Mouse (Mus musculus) CH12.LX (cell line): Measurements from ENCODE around the gene 1110065P20Rik. TPM values are rescaled to one million over a fixed set of nuclear protein-coding genes. Genes with fewer than 3 reads are reported as not detected.

ENCODE experiments used
- DNase-seq: peaks from one replicate; pipeline ENCODE4 v3.0.0-alpha.2; 2013; ENCODE audit errors: extremely low read depth
- H3K27ac ChIP-seq: 2 replicates; pipeline ENCODE4 v1.5.1; 2012; ENCODE audit warnings: low read depth, mild to moderate bottlenecking, control low read depth, moderate library complexity; ENCODE audit not compliant: insufficient read depth
- H3K27me3 ChIP-seq: replicated peaks from 2 replicates; pipeline ENCODE3; 2012; ENCODE audit warnings: inconsistent platforms
- H3K36me3 ChIP-seq, 2 experiments: replicated peaks in 1 of 2; 2 replicates each; pipeline versions ENCODE3 to v1.6.1; 2012; ENCODE audit warnings: inconsistent platforms in 1 of 2, low read length in 1 of 2, mild to moderate bottlenecking in 1 of 2, mixed read lengths in 1 of 2, moderate library complexity in 1 of 2; ENCODE audit not compliant: control insufficient read depth in 1 of 2, insufficient read depth in 1 of 2
- H3K4me1 ChIP-seq, 2 experiments: 2 replicates each; pipeline ENCODE4 v1.6.1; 2012; ENCODE audit warnings: inconsistent platforms in 1 of 2, moderate library complexity in 1 of 2; ENCODE audit not compliant: insufficient read depth in 2 of 2, control insufficient read depth in 1 of 2
- H3K4me2 ChIP-seq: 2 replicates; pipeline ENCODE4 v1.6.1; 2012; ENCODE audit warnings: low read depth, mild to moderate bottlenecking, control low read depth; ENCODE audit not compliant: poor library complexity, insufficient read depth, severe bottlenecking
- H3K4me3 ChIP-seq, 3 experiments: fragments of 150-350 bp in 1 of 3; sonication (generic) in 1 of 3; replicated peaks in 1 of 3; 2 replicates each; pipeline versions ENCODE3 to v1.5.1; 2011 to 2012; ENCODE audit warnings: low read depth in 2 of 3, low read length in 2 of 3, mild to moderate bottlenecking in 2 of 3, moderate library complexity in 2 of 3, control low read depth in 1 of 3, improper control_type of control experiment in 1 of 3, inconsistent platforms in 1 of 3, mixed read lengths in 1 of 3; ENCODE audit not compliant: poor library complexity in 1 of 3
- H3K79me2 ChIP-seq: replicated peaks from 2 replicates; pipeline ENCODE4 v1.6.1; 2012; ENCODE audit warnings: mild to moderate bottlenecking, moderate library complexity; ENCODE audit not compliant: control insufficient read depth, poor library complexity, insufficient read depth, severe bottlenecking; ENCODE audit errors: extremely low read depth
- H3K9ac ChIP-seq: 2 replicates; pipeline ENCODE4 v1.6.1; 2012; ENCODE audit warnings: low read depth, mild to moderate bottlenecking, control low read depth, moderate library complexity; ENCODE audit not compliant: insufficient read depth
- H3K9me3 ChIP-seq: replicated peaks from 2 replicates; pipeline ENCODE3; 2012; ENCODE audit warnings: low read length, inconsistent platforms, mixed read lengths
- BHLHE40 ChIP-seq: IDR thresholded peaks from 2 replicates; pipeline ENCODE4 v1.6.1; 2011; ENCODE audit warnings: mild to moderate bottlenecking, low read depth, low read length, improper control_type of control experiment
- CHD1 ChIP-seq: IDR thresholded peaks from 2 replicates; pipeline ENCODE4 v1.6.1; 2012; ENCODE audit warnings: low read depth, low read length, improper control_type of control experiment, inconsistent platforms
- CTCF ChIP-seq, 2 experiments: IDR thresholded peaks in 1 of 2; conservative IDR thresholded peaks in 1 of 2; 2 replicates each; pipeline ENCODE4 v1.5.1; 2011 to 2012; ENCODE audit warnings: low read depth in 2 of 2, low read length in 2 of 2, improper control_type of control experiment in 1 of 2, inconsistent platforms in 1 of 2, mild to moderate bottlenecking in 1 of 2, moderate library complexity in 1 of 2
- E2F4 ChIP-seq: IDR thresholded peaks from 2 replicates; pipeline ENCODE4 v1.6.1; 2011; ENCODE audit warnings: low read depth, low read length, improper control_type of control experiment; ENCODE audit not compliant: insufficient replicate concordance
- ELF1 ChIP-seq: IDR thresholded peaks from 2 replicates; pipeline ENCODE4 v1.6.1; 2014; ENCODE audit warnings: low read depth, mild to moderate bottlenecking, inconsistent platforms, low read length, improper control_type of control experiment
- EP300 ChIP-seq: IDR thresholded peaks from 2 replicates; pipeline ENCODE4 v1.6.1; 2011; ENCODE audit warnings: low read length, improper control_type of control experiment
- ETS1 ChIP-seq: conservative IDR thresholded peaks from 2 replicates; pipeline ENCODE4 v1.6.1; 2012; ENCODE audit warnings: low read depth, mild to moderate bottlenecking, inconsistent platforms, low read length, improper control_type of control experiment, moderate library complexity
- GABPA ChIP-seq: IDR thresholded peaks from 2 replicates; pipeline ENCODE4 v1.6.1; 2012; ENCODE audit warnings: low read depth, low read length, improper control_type of control experiment, inconsistent platforms; ENCODE audit not compliant: insufficient replicate concordance
- HCFC1 ChIP-seq: IDR thresholded peaks from 2 replicates; pipeline ENCODE4 v1.6.1; 2012; ENCODE audit warnings: low read depth, mild to moderate bottlenecking, inconsistent platforms, low read length, improper control_type of control experiment
- IRF4 ChIP-seq: IDR thresholded peaks from 2 replicates; pipeline ENCODE4 v1.6.1; 2014; ENCODE audit warnings: low read depth, mild to moderate bottlenecking, inconsistent platforms, low read length, improper control_type of control experiment
- JUN ChIP-seq: IDR thresholded peaks from 2 replicates; pipeline ENCODE4 v1.6.1; 2011; ENCODE audit warnings: low read depth, mild to moderate bottlenecking, low read length, improper control_type of control experiment, moderate library complexity; ENCODE audit not compliant: insufficient read depth
- JUND ChIP-seq: conservative IDR thresholded peaks from 2 replicates; pipeline ENCODE4 v1.6.1; 2011; ENCODE audit warnings: low read depth, low read length, improper control_type of control experiment
- KAT2A ChIP-seq: IDR thresholded peaks from 2 replicates; pipeline ENCODE4 v1.6.1; 2012; ENCODE audit warnings: low read length, improper control_type of control experiment, inconsistent platforms; ENCODE audit not compliant: insufficient replicate concordance
- MAFK ChIP-seq: IDR thresholded peaks from 2 replicates; pipeline ENCODE4 v1.6.1; 2011; ENCODE audit warnings: low read length, improper control_type of control experiment; ENCODE audit not compliant: insufficient replicate concordance
- MAX ChIP-seq: IDR thresholded peaks from 2 replicates; pipeline ENCODE4 v1.6.1; 2011; ENCODE audit warnings: low read length, improper control_type of control experiment
- MAZ ChIP-seq: IDR thresholded peaks from 2 replicates; pipeline ENCODE4 v1.6.1; 2012; ENCODE audit warnings: low read depth, mild to moderate bottlenecking, inconsistent platforms, low read length, improper control_type of control experiment, moderate library complexity
- MEF2A ChIP-seq: IDR thresholded peaks from 2 replicates; pipeline ENCODE4 v1.6.1; 2014; ENCODE audit warnings: low read depth, mild to moderate bottlenecking, inconsistent platforms, low read length, improper control_type of control experiment, borderline replicate concordance
- NRF1 ChIP-seq: IDR thresholded peaks from 2 replicates; pipeline ENCODE4 v1.6.1; 2014; ENCODE audit warnings: low read depth, mild to moderate bottlenecking, inconsistent platforms, low read length, improper control_type of control experiment, moderate library complexity
- PAX5 ChIP-seq: IDR thresholded peaks from 2 replicates; pipeline ENCODE4 v1.6.1; 2012; ENCODE audit warnings: low read length, inconsistent platforms, mixed read lengths
- POLR2AphosphoS2 ChIP-seq: IDR thresholded peaks from 2 replicates; pipeline ENCODE4 v1.6.1; 2011; ENCODE audit warnings: low read depth, low read length, improper control_type of control experiment
- TCF12 ChIP-seq: IDR thresholded peaks from 2 replicates; pipeline ENCODE4 v1.6.1; 2014; ENCODE audit warnings: low read depth, mild to moderate bottlenecking, inconsistent platforms, low read length, improper control_type of control experiment
- UBTF ChIP-seq: IDR thresholded peaks from 2 replicates; pipeline ENCODE4 v1.6.1; 2012; ENCODE audit warnings: low read depth, mild to moderate bottlenecking, inconsistent platforms, low read length, improper control_type of control experiment, moderate library complexity
- USF2 ChIP-seq: conservative IDR thresholded peaks from 2 replicates; pipeline ENCODE4 v1.6.1; 2011; ENCODE audit warnings: low read depth, low read length, improper control_type of control experiment
- ZC3H11A ChIP-seq: IDR thresholded peaks from 2 replicates; pipeline ENCODE4 v1.6.1; 2012; ENCODE audit warnings: low read depth, mild to moderate bottlenecking, inconsistent platforms, low read length, improper control_type of control experiment
- ZNF384 ChIP-seq: IDR thresholded peaks from 2 replicates; pipeline ENCODE4 v1.6.1; 2012; ENCODE audit warnings: low read depth, low read length, improper control_type of control experiment, inconsistent platforms
- dilution Hi-C: fragments of 300-500 bp; cut with MboI; formaldehyde crosslinking; loops from 2 replicates; pipeline ENCODE4 v1.14.3; 2020; ENCODE audit warnings: low sequenced_read_pairs; ENCODE audit not compliant: extremely low pct_unique_long_range_greater_than_20kb, extremely low pct_ligation_motif_present
- in situ Hi-C: fragments of 300-500 bp; cut with MboI; formaldehyde crosslinking; loops from 3 replicates; pipeline ENCODE4 v1.14.3; 2019; ENCODE audit warnings: low sequenced_read_pairs, low pct_ligation_motif_present, low pct_unique_long_range_greater_than_20kb, mixed read lengths
- polyA plus RNA-seq: library from polyadenylated mRNA; unstranded; fragments of >175 nt; gene quantifications from 2 replicates; pipeline ENCODE4 v1.2.1, GENCODE M21; 2012; ENCODE audit warnings: low read depth; ENCODE audit not compliant: insufficient read length
- total RNA-seq, 2 experiments: library from RNA; depleted of rRNA; stranded (reverse); fragments of 300-350 nt in 1 of 2; fragments of >200 nt in 1 of 2; gene quantifications; 2 replicates each; pipeline ENCODE4 v1.2.3; 2012 to 2014

The 1110065P20Rik gene
- total and polyA plus RNA-seq, 3 experiments: 16.7 to 29.0 (median 28.5) TPM

- H3K9ac ChIP-seq: no peak overlapping the region
- peaks cover 28% of the 10 kb centered on the region for H3K79me2 ChIP-seq
- no peak overlapping the region for H3K4me2 ChIP-seq
- in situ Hi-C loops (no loop called here), dilution Hi-C loops (no loop called here)
- no peak overlapping the region for H3K4me3 ChIP-seq
- no peak for DNase-seq
- TF ChIP-seq JUN (no peak), ELF1 (no peak), NRF1 (no peak), USF2 (no peak), BHLHE40 (no peak), CTCF (conservative IDR thresholded peaks at IDR 0.05 in 1 of 2, IDR thresholded peaks at IDR 0.05 in 1 of 2; ENCODE audit: low read depth in 2 of 2, low read length in 2 of 2) (no peak), TCF12 (no peak), JUND (no peak), MAFK (no peak), POLR2AphosphoS2 (no peak), PAX5 (no peak), ETS1 (no peak), MEF2A (no peak)
- no peak overlapping the region for H3K27ac ChIP-seq
- peaks cover 0 to 49% of the 10 kb centered on the region in 2 experiments; a peak in 2 of 4 replicates for H3K4me1 ChIP-seq
- H3K9me3 ChIP-seq: no peaks in the 10 kb centered on the region
- no peaks in the 10 kb centered on the region for H3K27me3 ChIP-seq
- peaks cover 45 to 88% of the 10 kb centered on the region in 2 experiments for H3K36me3 ChIP-seq
These were observed 35.1 kb downstream of the 1110065P20Rik start for GRCm38 (mm10) chr4:124815901-124816300.

- H3K4me3 ChIP-seq: no peak overlapping the region
- TF ChIP-seq E2F4: no peak
- no peak for TF ChIP-seq UBTF
- TF ChIP-seq BHLHE40: no peak
- no peak for TF ChIP-seq TCF12
- TF ChIP-seq EP300: no peak
- TF ChIP-seq JUND: no peak
- no peak for TF ChIP-seq KAT2A
- no peak for TF ChIP-seq GABPA
- TF ChIP-seq USF2: no peak
- no peak for TF ChIP-seq MAX
- no peak for TF ChIP-seq JUN
- TF ChIP-seq CTCF (conservative IDR thresholded peaks at IDR 0.05 in 1 of 2, IDR thresholded peaks at IDR 0.05 in 1 of 2; ENCODE audit: low read depth in 2 of 2, low read length in 2 of 2): no peak
- TF ChIP-seq MAZ: no peak
- no peak for TF ChIP-seq ZNF384
- no peak for TF ChIP-seq IRF4
- TF ChIP-seq ZC3H11A: no peak
- TF ChIP-seq HCFC1: no peak
- TF ChIP-seq CHD1: no peak
- TF ChIP-seq, all 38 proteins: peak for 0
- H3K79me2 ChIP-seq: peaks cover 37% of the 10 kb centered on the region
- peaks cover 2 to 47% of the 10 kb centered on the region in 2 experiments; a peak in 2 of 4 replicates for H3K4me1 ChIP-seq
- H3K9me3 ChIP-seq: no peaks in the 10 kb centered on the region
- H3K27ac ChIP-seq: no peak overlapping the region
- in situ Hi-C loops (no loop called here), dilution Hi-C loops (no loop called here)
- peaks cover 42 to 82% of the 10 kb centered on the region in 2 experiments for H3K36me3 ChIP-seq
- no peak for DNase-seq
- H3K4me2 ChIP-seq: no peak overlapping the region
- H3K9ac ChIP-seq: no peak overlapping the region
- no peaks in the 10 kb centered on the region for H3K27me3 ChIP-seq
These were observed 39.5 kb downstream of the 1110065P20Rik start for GRCm38 (mm10) chr4:124811347-124811975.
